Mouse (Mus musculus): ENCODE results near the gene Tmem144. TPM values are rescaled to one million over a fixed set of nuclear protein-coding genes. Genes with fewer than 3 reads are reported as not detected.

Gene Tmem144
- polyA plus RNA-seq, 1 experiment: 7.3 TPM

DNA sequence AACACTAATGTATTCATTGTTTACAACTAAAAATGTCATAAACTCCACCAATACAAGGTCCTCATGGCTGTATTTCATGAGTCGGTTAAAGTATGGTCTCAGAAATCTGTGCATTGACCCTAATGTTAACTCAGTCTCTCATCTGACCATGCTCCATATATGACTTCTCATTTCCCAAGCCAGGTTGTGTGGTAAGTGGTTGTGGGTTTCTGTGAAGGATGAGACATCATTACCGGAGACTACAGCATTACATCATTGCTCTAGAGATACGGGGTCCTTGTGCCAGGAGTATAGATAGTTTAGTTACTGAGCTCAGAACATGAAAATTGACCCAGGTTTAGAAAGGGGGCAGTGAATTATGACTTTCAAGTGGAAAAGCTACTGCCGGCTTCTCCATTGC, 63.0 kb downstream of the Tmem144 start:
- H3K4me1 ChIP-seq (ENCODE audit: control insufficient read depth, insufficient read depth, low read length): peaks cover 6% of the 10 kb centered on the region
- no peak for TF ChIP-seq POLR2A (IDR thresholded peaks at IDR 0.05; ENCODE audit: borderline replicate concordance, low read depth, low read length)
- no peak for TF ChIP-seq CTCF (IDR thresholded peaks at IDR 0.05; ENCODE audit: low read depth, low read length)
- H3K4me3 ChIP-seq (ENCODE audit: insufficient read depth, low read length): no peak overlapping the region
- H3K27ac ChIP-seq (ENCODE audit: insufficient read depth, low read depth, low read length): no peak overlapping the region

DNA sequence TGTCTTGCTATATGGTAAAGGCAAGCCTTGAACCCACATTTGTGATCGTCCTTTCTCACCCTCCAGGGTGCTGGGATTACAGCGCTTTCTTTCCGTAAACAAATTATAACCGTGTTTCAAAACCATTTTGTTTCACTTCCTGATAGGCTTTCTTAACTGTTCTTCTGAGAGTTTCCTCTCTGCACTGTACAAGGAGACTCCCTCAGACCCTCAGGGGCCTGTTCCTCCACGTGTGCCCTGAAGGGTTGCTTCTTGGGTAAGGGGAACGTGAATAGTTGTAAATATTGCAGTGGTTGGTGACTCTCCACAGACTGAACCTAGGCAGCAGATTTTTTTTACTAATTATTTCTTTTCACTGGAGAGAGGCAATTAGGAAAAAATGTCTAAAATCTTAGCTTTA, 63.6 kb downstream of the Tmem144 start:
- no peak for TF ChIP-seq CTCF (IDR thresholded peaks at IDR 0.05; ENCODE audit: low read depth, low read length)
- no peak for TF ChIP-seq POLR2A (IDR thresholded peaks at IDR 0.05; ENCODE audit: borderline replicate concordance, low read depth, low read length)
- H3K4me3 ChIP-seq (ENCODE audit: insufficient read depth, low read length): no peak overlapping the region
- no peak overlapping the region for H3K27ac ChIP-seq (ENCODE audit: insufficient read depth, low read depth, low read length)
- peaks cover 6% of the 10 kb centered on the region for H3K4me1 ChIP-seq (ENCODE audit: control insufficient read depth, insufficient read depth, low read length)

GRCm38 (mm10) chr3:79784362-79784736, 68.2 kb downstream of the Tmem144 start:
- no peak overlapping the region for H3K27ac ChIP-seq (ENCODE audit: insufficient read depth, low read depth, low read length)
- no peak for TF ChIP-seq POLR2A (IDR thresholded peaks at IDR 0.05; ENCODE audit: borderline replicate concordance, low read depth, low read length)
- TF ChIP-seq CTCF (IDR thresholded peaks at IDR 0.05; ENCODE audit: low read depth, low read length): no peak
- peaks cover 6% of the 10 kb centered on the region for H3K4me1 ChIP-seq (ENCODE audit: control insufficient read depth, insufficient read depth, low read length)
- no peak overlapping the region for H3K4me3 ChIP-seq (ENCODE audit: insufficient read depth, low read length)

GRCm38 (mm10) chr3:79783630-79784361, 68.8 kb downstream of the Tmem144 start:
- Histone ChIP-seq H3K27ac (ENCODE audit: insufficient read depth, low read depth, low read length) (no peak overlapping the region), H3K4me1 (ENCODE audit: control insufficient read depth, insufficient read depth, low read length) (peaks cover 3% of the 10 kb centered on the region), H3K4me3 (ENCODE audit: insufficient read depth, low read length) (no peak overlapping the region)
- TF ChIP-seq CTCF (IDR thresholded peaks at IDR 0.05; ENCODE audit: low read depth, low read length): no peak
- TF ChIP-seq POLR2A (IDR thresholded peaks at IDR 0.05; ENCODE audit: borderline replicate concordance, low read depth, low read length): no peak

DNA sequence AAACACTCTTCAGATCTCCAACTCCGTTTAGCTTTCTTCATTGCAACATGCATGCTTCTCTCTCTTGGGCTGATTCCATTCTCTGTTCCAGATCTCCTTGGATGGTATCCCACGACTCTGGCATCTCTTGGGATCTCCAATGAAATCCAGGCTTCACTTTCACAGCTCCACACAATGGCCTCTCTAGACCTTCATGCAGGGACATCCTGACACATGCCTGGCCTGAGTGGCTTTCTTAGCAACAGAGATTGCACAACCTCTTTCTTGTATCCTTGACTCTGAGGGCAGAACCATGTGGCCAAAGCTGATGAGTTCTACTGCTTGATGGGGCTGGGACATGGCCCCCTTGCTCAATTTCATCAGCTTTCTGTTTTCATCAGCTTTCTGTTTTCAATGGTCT, 79.9 kb downstream of the Tmem144 start:
- TF ChIP-seq POLR2A (IDR thresholded peaks at IDR 0.05; ENCODE audit: borderline replicate concordance, low read depth, low read length): no peak
- no peak for TF ChIP-seq CTCF (IDR thresholded peaks at IDR 0.05; ENCODE audit: low read depth, low read length)

More for the DNA sequence above, 79.9 kb downstream of the Tmem144 start:
- Histone ChIP-seq H3K4me3 (ENCODE audit: insufficient read depth, low read length) (no peak overlapping the region), H3K27ac (ENCODE audit: insufficient read depth, low read depth, low read length) (no peak overlapping the region), H3K4me1 (ENCODE audit: control insufficient read depth, insufficient read depth, low read length) (no peaks in the 10 kb centered on the region)

Other genes starting within 250 kb of the Tmem144 start
- 10.0 and 12.1 TPM in 2 replicates for gene 4930579G24Rik, start 223.7 kb downstream of the Tmem144 start, polyA plus RNA-seq (2012; ENCODE audit: insufficient read depth, insufficient read length, missing spikeins)
- gene Etfdh, start 223.3 kb downstream of the Tmem144 start, polyA plus RNA-seq (2012; ENCODE audit: insufficient read depth, insufficient read length, missing spikeins): 25.5 and 28.4 TPM in 2 replicates
- gene Rxfp1, start 114.9 kb downstream of the Tmem144 start, polyA plus RNA-seq (2012; ENCODE audit: insufficient read depth, insufficient read length, missing spikeins): not detected in 2 replicates
- 5.2 and 6.0 TPM in 2 replicates for gene Fam198b, start 31.8 kb upstream of the Tmem144 start, polyA plus RNA-seq (2012; ENCODE audit: insufficient read depth, insufficient read length, missing spikeins)